Mouse (Mus musculus) adrenal gland, adult 8-10 months (tissue): Measurements from ENCODE around the gene Ankrd10. TPM values are rescaled to one million over a fixed set of nuclear protein-coding genes. Genes with fewer than 3 reads are reported as not detected.

Source experiments
- microRNA-seq, 2 experiments: library from miRNA; unstranded; fragments of <30 nt; microRNA quantifications; one replicate each; pipeline ENCODE4 v1.2.0; 2022
- total RNA-seq, 4 experiments: library from RNA; stranded (reverse); gene quantifications; 2 replicates each; pipeline ENCODE4 v1.2.4; 2022

Ankrd10 gene
- total RNA-seq, 4 experiments from 2014 or later: 50.9 to 93.7 (median 66.6) TPM

Small RNA genes lying within 50 kb of the gene (microRNA-seq; reads per million reads assigned to microRNA genes)
- 2.0 to 2.3 reads per million in 2 experiments for gene Mir7238

Other genes starting within 250 kb of the Ankrd10 start
- gene Rab20, start 157.0 kb downstream of the Ankrd10 start, total RNA-seq: 10 to 100 TPM in 2 of 4 experiments, 1 to 10 TPM in 2; 9.2 to 14.0 (median 10.8) TPM
- 10 to 100 TPM; 73.9 to 84.5 (median 77.5) TPM for gene Naxd, start 138.3 kb downstream of the Ankrd10 start, total RNA-seq
- gene Cars2, start 85.0 kb downstream of the Ankrd10 start, total RNA-seq: 10 to 100 TPM; 35.8 to 54.6 (median 38.9) TPM
- 10 to 100 TPM; 34.0 to 42.5 (median 36.9) TPM for gene Ing1, start 80.2 kb downstream of the Ankrd10 start, total RNA-seq
- not detected for gene 1700016D06Rik, start 65.3 kb upstream of the Ankrd10 start, total RNA-seq
- gene Arhgef7, start 92.0 kb upstream of the Ankrd10 start, total RNA-seq: 10 to 100 TPM; 40.3 to 56.7 (median 46.7) TPM
- gene Tex29, start 204.7 kb upstream of the Ankrd10 start, total RNA-seq: 1 to 10 TPM in 1 of 4 experiments, not detected in 3; 2.1 TPM